Mouse (Mus musculus) ES-E14 (cell line): ENCODE measurements around the gene Ctnna3.

Source experiments
- CHD2 ChIP-seq: IDR thresholded peaks from 2 replicates; pipeline ENCODE4 v1.6.1; 2014; ENCODE audit warnings: mild to moderate bottlenecking, low read depth, low read length, inconsistent platforms
- HCFC1 ChIP-seq: IDR thresholded peaks from 2 replicates; pipeline ENCODE4 v1.6.1; 2012; ENCODE audit warnings: low read length, inconsistent platforms, borderline replicate concordance; ENCODE audit not compliant: insufficient read depth
- MAFK ChIP-seq: IDR thresholded peaks from 2 replicates; pipeline ENCODE4 v1.6.1; 2014; ENCODE audit warnings: mild to moderate bottlenecking, low read depth, low read length, inconsistent platforms; ENCODE audit not compliant: insufficient read depth
- ZC3H11A ChIP-seq: IDR thresholded peaks from 2 replicates; pipeline ENCODE4 v1.6.1; 2012; ENCODE audit warnings: low read depth, mild to moderate bottlenecking, inconsistent platforms, low read length, borderline replicate concordance
- ZNF384 ChIP-seq: IDR thresholded peaks from 2 replicates; pipeline ENCODE4 v1.6.1; 2012; ENCODE audit warnings: low read depth, low read length, inconsistent platforms

GRCm38 (mm10) chr10:64543647-64544046 is 1113.7 kb downstream of the Ctnna3 start:
- TF ChIP-seq CHD2, result no peak
- no peak for TF ChIP-seq HCFC1
- TF ChIP-seq ZC3H11A, result no peak
- TF ChIP-seq ZNF384, result no peak
- TF ChIP-seq MAFK, result no peak
